Mouse (Mus musculus) kidney, embryonic 14.5 days (tissue): ENCODE results near the gene Pacsin2. TPM values are rescaled to one million over a fixed set of nuclear protein-coding genes. Genes with fewer than 3 reads are reported as not detected.
"Not testable (repeated sequence)": the region's sequence is repeated elsewhere in the genome, so short reads cannot be mapped to it uniquely, and the experiment has no call there.

ENCODE experiments used
- ATAC-seq: fragments of 200-750 bp; cut with Nextera tagmentation; 2 replicates; pipeline ENCODE4 v1.8.0; 2017; ENCODE audit warnings: moderate number of reproducible peaks, mild to moderate bottlenecking, moderate TSS enrichment, moderate library complexity; ENCODE audit not compliant: low FRiP score, low TSS enrichment
- H3K27ac ChIP-seq: fragments of 300-500 bp; sonication (generic); 2 replicates; pipeline ENCODE4 v1.5.1; 2014; ENCODE audit warnings: low read depth, mild to moderate bottlenecking, low read length, moderate library complexity, mixed read lengths
- H3K27me3 ChIP-seq: fragments of 300-500 bp; sonication (generic); 2 replicates; pipeline ENCODE4 v1.6.1; 2014; ENCODE audit warnings: mild to moderate bottlenecking, low read length; ENCODE audit not compliant: control insufficient read depth, insufficient read depth
- H3K36me3 ChIP-seq: fragments of 300-500 bp; sonication (generic); 2 replicates; pipeline ENCODE4 v1.6.1; 2014; ENCODE audit warnings: low read length, mixed read lengths; ENCODE audit not compliant: control insufficient read depth, insufficient read depth
- H3K4me1 ChIP-seq: fragments of 300-500 bp; sonication (generic); 2 replicates; pipeline ENCODE4 v1.6.1; 2014; ENCODE audit warnings: low read length, mixed read lengths; ENCODE audit not compliant: control insufficient read depth, insufficient read depth
- H3K4me2 ChIP-seq: fragments of 300-500 bp; sonication (generic); replicated peaks from 2 replicates; pipeline ENCODE4 v1.6.1; 2014; ENCODE audit warnings: low read depth, mild to moderate bottlenecking, low read length
- H3K4me3 ChIP-seq: fragments of 300-500 bp; sonication (generic); 2 replicates; pipeline ENCODE4 v1.5.1; 2014; ENCODE audit warnings: mild to moderate bottlenecking, low read length
- H3K9ac ChIP-seq: fragments of 300-500 bp; sonication (generic); 2 replicates; pipeline ENCODE4 v1.6.1; 2014; ENCODE audit warnings: low read depth, mild to moderate bottlenecking, low read length, moderate library complexity
- H3K9me3 ChIP-seq: fragments of 300-500 bp; sonication (generic); 2 replicates; pipeline ENCODE4 v1.6.1; 2016; ENCODE audit warnings: low read length; ENCODE audit not compliant: control insufficient read depth
- WGBS: fragments of 180-500 bp; shearing (Covaris S2); extraction: QIAGEN DNeasy Blood & Tissue Kit; methylation state at CpG from one replicate; pipeline ENCODE4 v1.1.7; 2014; 5-methylcytosine and 5-hydroxymethylcytosine counted together
- polyA plus RNA-seq: library from polyadenylated mRNA; unstranded; fragments of >200 nt; fragmentation: Nextera tagmentation; extraction: Ambion mirVana; gene quantifications from 2 replicates; pipeline ENCODE4 v1.2.1, GENCODE M21; 2014

Gene Pacsin2
- polyA plus RNA-seq, 1 experiment from 2014 or later: 64.2 TPM

- Histone ChIP-seq H3K4me1 (peaks cover 12% of the 10 kb centered on the region; the same call in 1 of the 2 replicates), H3K27me3 (no peaks in the 10 kb centered on the region), H3K4me2 (no peak overlapping the region), H3K36me3 (no peaks in the 10 kb centered on the region), H3K9me3 (no peaks in the 10 kb centered on the region), H3K27ac (no peak overlapping the region), H3K9ac (no peak overlapping the region), H3K4me3 (no peak overlapping the region)
- ATAC-seq: no peak
- 84% methylated on average over 8 of the region's 8 CpGs for WGBS
Measured at GRCm38 (mm10) chr15:83470443-83470842, 6.0 kb upstream of the Pacsin2 start.

- Histone ChIP-seq H3K4me1 (peaks cover 11% of the 10 kb centered on the region; the same call in 1 of the 2 replicates), H3K27ac (no peak overlapping the region), H3K27me3 (no peaks in the 10 kb centered on the region), H3K36me3 (no peaks in the 10 kb centered on the region), H3K9ac (no peak overlapping the region), H3K4me2 (no peak overlapping the region), H3K4me3 (no peak overlapping the region), H3K9me3 (no peaks in the 10 kb centered on the region)
- WGBS: 60% methylated on average over 6 of the region's 6 CpGs
- no peak for ATAC-seq
Measured at GRCm38 (mm10) chr15:83469279-83469821, 4.9 kb upstream of the Pacsin2 start.

GRCm38 (mm10) chr15:83467232-83467966 lies 3.0 kb upstream of the Pacsin2 start:
- Histone ChIP-seq H3K36me3 (no peaks in the 10 kb centered on the region), H3K4me3 (no peak overlapping the region), H3K4me1 (peaks cover 14% of the 10 kb centered on the region; the same call in 1 of the 2 replicates), H3K27me3 (no peaks in the 10 kb centered on the region), H3K27ac (no peak overlapping the region), H3K4me2 (no peak overlapping the region), H3K9ac (no peak overlapping the region), H3K9me3 (no peaks in the 10 kb centered on the region)
- ATAC-seq: no peak
- WGBS: 70% methylated on average over 9 of the region's 9 CpGs

GRCm38 (mm10) chr15:83466331-83466730 lies 1.9 kb upstream of the Pacsin2 start:
- WGBS: 23% methylated on average over 4 of the region's 4 CpGs
- no peak overlapping the region for H3K4me2 ChIP-seq
- no peaks in the 10 kb centered on the region for H3K9me3 ChIP-seq

GRCm38 (mm10) chr15:83464905-83465650 lies 672 bp upstream of the Pacsin2 start:
- Histone ChIP-seq H3K9ac (no peak overlapping the region), H3K9me3 (no peaks in the 10 kb centered on the region), H3K4me3 (peak overlapping the region; percentile 83; the same call in 1 of the 2 replicates), H3K27ac (no peak overlapping the region), H3K27me3 (no peaks in the 10 kb centered on the region), H3K4me1 (peaks cover 10% of the 10 kb centered on the region; the same call in 1 of the 2 replicates), H3K36me3 (no peaks in the 10 kb centered on the region), H3K4me2 (0 out of 2 replicates have a peak overlapping the region, but pooled peaks have one; percentile 2)
- 81% methylated on average over 19 of the region's 19 CpGs for WGBS
- ATAC-seq: 0 out of 2 replicates have a peak, but pooled peaks have one; percentile 25

More at GRCm38 (mm10) chr15:83466331-83466730, 1.9 kb upstream of the Pacsin2 start:
- Histone ChIP-seq H3K27ac (no peak overlapping the region), H3K4me3 (no peak overlapping the region), H3K36me3 (no peaks in the 10 kb centered on the region), H3K9ac (no peak overlapping the region), H3K27me3 (no peaks in the 10 kb centered on the region), H3K4me1 (peaks cover 12% of the 10 kb centered on the region; the same call in 1 of the 2 replicates)
- ATAC-seq: no peak

- no peak for ATAC-seq
- Histone ChIP-seq H3K36me3 (no peaks in the 10 kb centered on the region), H3K9ac (peak overlapping the region; percentile 85), H3K4me3 (peak overlapping the region; percentile 83), H3K4me2 (peak overlapping the region; percentile 68), H3K27me3 (no peaks in the 10 kb centered on the region), H3K4me1 (peaks cover 10% of the 10 kb centered on the region; the same call in 1 of the 2 replicates), H3K27ac (peak overlapping the region; percentile 67; the same call in 1 of the 2 replicates), H3K9me3 (no peaks in the 10 kb centered on the region)
- WGBS: 5% methylated on average over 17 of the region's 17 CpGs
Measured at GRCm38 (mm10) chr15:83463369-83464082, 880 bp downstream of the Pacsin2 start.

- H3K9me3 ChIP-seq, H3K4me3 ChIP-seq, ATAC-seq, H3K27me3 ChIP-seq, H3K36me3 ChIP-seq, H3K9ac ChIP-seq, H3K27ac ChIP-seq, H3K4me2 ChIP-seq, H3K4me1 ChIP-seq: not testable (repeated sequence)
- WGBS: 76% methylated on average over 8 of the region's 8 CpGs
Measured at GRCm38 (mm10) chr15:83462349-83462748, 2.1 kb downstream of the Pacsin2 start.

GRCm38 (mm10) chr15:83460891-83461290 lies 3.5 kb downstream of the Pacsin2 start:
- H3K4me2 ChIP-seq: no peak overlapping the region
- 0 out of 2 replicates have a peak, but pooled peaks cover 10% of the 10 kb centered on the region for H3K4me1 ChIP-seq
- H3K27ac ChIP-seq: no peak overlapping the region
- 87% methylated on average over 3 of the region's 3 CpGs for WGBS
- H3K27me3 ChIP-seq: no peaks in the 10 kb centered on the region
- no peak overlapping the region for H3K9ac ChIP-seq
- ATAC-seq: no peak
- no peaks in the 10 kb centered on the region for H3K9me3 ChIP-seq
- H3K36me3 ChIP-seq: no peaks in the 10 kb centered on the region
- no peak overlapping the region for H3K4me3 ChIP-seq
